Mouse (Mus musculus) kidney, embryonic 15.5 days (tissue): ENCODE measurements around the gene Gad2. TPM values are rescaled to one million over a fixed set of nuclear protein-coding genes. Genes with fewer than 3 reads are reported as not detected.

Source experiments
- ATAC-seq: fragments of 200-750 bp; cut with Nextera tagmentation; replicated peaks from 2 replicates; pipeline ENCODE4 v1.8.0; 2017; ENCODE audit warnings: moderate TSS enrichment; ENCODE audit not compliant: low FRiP score
- H3K27ac ChIP-seq: fragments of 300-500 bp; sonication (generic); 2 replicates; pipeline ENCODE4 v1.5.1; 2015; ENCODE audit warnings: mild to moderate bottlenecking, inconsistent platforms
- H3K27me3 ChIP-seq: fragments of 300-500 bp; sonication (generic); 2 replicates; pipeline ENCODE4 v1.6.1; 2015; ENCODE audit warnings: inconsistent platforms
- H3K36me3 ChIP-seq: fragments of 300-500 bp; sonication (generic); 2 replicates; pipeline ENCODE4 v1.6.1; 2015; ENCODE audit warnings: inconsistent platforms
- H3K4me1 ChIP-seq: fragments of 300-500 bp; sonication (generic); 2 replicates; pipeline ENCODE4 v1.6.1; 2015; ENCODE audit warnings: inconsistent platforms
- H3K4me2 ChIP-seq: fragments of 300-500 bp; sonication (generic); 2 replicates; pipeline ENCODE4 v1.6.1; 2015; ENCODE audit warnings: moderate library complexity, mild to moderate bottlenecking, inconsistent platforms
- H3K4me3 ChIP-seq: fragments of 300-500 bp; sonication (generic); replicated peaks from 2 replicates; pipeline ENCODE4 v1.5.1; 2015; ENCODE audit warnings: mild to moderate bottlenecking, inconsistent platforms
- H3K9ac ChIP-seq: fragments of 300-500 bp; sonication (generic); 2 replicates; pipeline ENCODE4 v1.6.1; 2015; ENCODE audit warnings: mild to moderate bottlenecking, inconsistent platforms
- H3K9me3 ChIP-seq: fragments of 300-500 bp; sonication (generic); replicated peaks from 2 replicates; pipeline ENCODE4 v1.6.1; 2016; ENCODE audit warnings: inconsistent platforms
- whole genome bisulfite sequencing: fragments of 180-500 bp; shearing (Covaris S2); methylation state at CpG from one replicate; pipeline ENCODE4 v1.1.7; 2015; ENCODE audit warnings: mixed read lengths; 5-methylcytosine and 5-hydroxymethylcytosine counted together
- polyA plus RNA-seq: library from polyadenylated mRNA; unstranded; fragments of >200 nt; fragmentation: Nextera tagmentation; extraction: Ambion mirVana; gene quantifications from 2 replicates; pipeline ENCODE4 v1.2.1, GENCODE M21; 2015

The Gad2 gene
- polyA plus RNA-seq, 1 experiment from 2014 or later, result 0.08 TPM

DNA sequence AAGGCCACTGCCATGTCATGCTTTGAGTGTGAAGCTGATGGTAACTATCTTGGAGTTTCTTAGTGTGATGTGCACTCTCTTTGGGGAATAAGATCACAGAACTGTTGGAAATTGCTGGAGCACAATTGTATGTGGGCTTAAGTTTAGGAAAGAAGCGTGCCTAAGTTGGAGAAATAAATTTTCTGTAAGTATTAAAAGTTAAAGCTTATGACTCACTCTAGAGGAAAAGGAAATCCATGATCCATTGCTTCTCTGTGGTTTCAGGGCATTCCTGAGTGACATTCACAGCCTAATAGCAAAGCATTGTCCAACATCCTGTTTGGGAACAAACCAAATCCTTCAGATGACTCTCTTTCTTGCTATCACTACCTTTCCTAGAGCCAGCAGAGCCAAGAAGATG lies 49.3 kb downstream of the Gad2 start:
- Histone ChIP-seq H3K36me3 (no peaks in the 10 kb centered on the region), H3K27ac (no peak overlapping the region), H3K4me3 (no peak overlapping the region), H3K9ac (no peak overlapping the region), H3K4me2 (no peak overlapping the region), H3K27me3 (no peaks in the 10 kb centered on the region), H3K9me3 (no peaks in the 10 kb centered on the region), H3K4me1 (no peaks in the 10 kb centered on the region)
- ATAC-seq, result no peak
- 47% methylated on average over 1 of the region's 1 CpGs for WGBS

DNA sequence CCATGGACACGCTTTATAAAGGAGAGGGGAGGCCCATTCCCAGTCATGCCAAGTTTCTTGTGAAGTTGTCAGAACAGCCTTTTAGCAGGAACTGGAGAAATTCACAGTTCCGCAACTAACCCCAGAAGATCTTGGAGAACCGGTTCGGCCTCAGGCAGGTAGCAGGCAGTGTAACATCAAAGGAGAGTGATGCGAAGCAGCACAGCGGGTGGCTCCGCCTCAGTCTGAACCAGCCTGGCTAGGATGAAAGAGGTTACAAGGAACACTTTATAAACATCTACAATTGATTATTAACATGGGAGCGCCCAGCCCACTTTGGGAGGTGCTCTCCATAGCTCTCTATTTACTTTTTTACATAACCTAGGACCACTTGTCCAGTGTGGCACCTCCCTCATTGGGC lies 55.1 kb downstream of the Gad2 start:
- H3K9ac ChIP-seq, result no peak overlapping the region
- no peak overlapping the region for H3K4me2 ChIP-seq
- no peaks in the 10 kb centered on the region for H3K9me3 ChIP-seq
- no peaks in the 10 kb centered on the region for H3K36me3 ChIP-seq
- H3K27ac ChIP-seq, result no peak overlapping the region
- peak; percentile 83 for ATAC-seq
- WGBS, result 31% methylated on average over 8 of the region's 8 CpGs
- H3K4me1 ChIP-seq, result no peaks in the 10 kb centered on the region
- H3K27me3 ChIP-seq, result no peaks in the 10 kb centered on the region
- H3K4me3 ChIP-seq, result no peak overlapping the region

DNA sequence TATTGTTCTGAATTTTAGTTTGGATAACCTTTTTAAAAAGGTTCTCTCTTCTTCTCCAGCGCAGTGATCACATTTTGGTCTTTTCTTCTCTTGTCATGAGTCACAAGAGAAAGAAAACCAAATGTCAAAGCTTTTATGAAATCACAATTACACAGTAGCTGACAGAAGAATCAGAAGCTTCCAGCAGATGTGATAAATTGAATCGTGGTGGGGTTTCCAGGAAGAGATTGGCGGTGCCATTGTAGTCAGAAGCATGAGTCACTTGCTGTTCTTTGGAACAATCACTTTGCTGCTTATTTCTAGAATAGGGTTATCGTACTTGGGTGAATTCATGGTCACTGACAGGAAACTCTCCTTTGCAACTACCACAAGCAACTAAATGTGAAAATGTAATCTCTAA lies 57.9 kb downstream of the Gad2 start:
- Histone ChIP-seq H3K27ac (no peak overlapping the region), H3K4me1 (no peaks in the 10 kb centered on the region), H3K4me3 (no peak overlapping the region), H3K4me2 (no peak overlapping the region), H3K36me3 (no peaks in the 10 kb centered on the region), H3K9me3 (no peaks in the 10 kb centered on the region), H3K27me3 (no peaks in the 10 kb centered on the region), H3K9ac (no peak overlapping the region)
- no peak for ATAC-seq
- 85% methylated on average over 4 of the region's 4 CpGs for WGBS

GRCm38 (mm10) chr2:22689969-22690368 lies 68.0 kb downstream of the Gad2 start:
- H3K4me3 ChIP-seq, result no peak overlapping the region
- no peaks in the 10 kb centered on the region for H3K36me3 ChIP-seq
- no peak overlapping the region for H3K27ac ChIP-seq
- no peaks in the 10 kb centered on the region for H3K27me3 ChIP-seq
- H3K9ac ChIP-seq, result no peak overlapping the region
- H3K4me1 ChIP-seq, result no peaks in the 10 kb centered on the region
- no peak overlapping the region for H3K4me2 ChIP-seq
- no peak for ATAC-seq
- H3K9me3 ChIP-seq, result no peaks in the 10 kb centered on the region
- WGBS, result 82% methylated on average over 7 of the region's 7 CpGs

DNA sequence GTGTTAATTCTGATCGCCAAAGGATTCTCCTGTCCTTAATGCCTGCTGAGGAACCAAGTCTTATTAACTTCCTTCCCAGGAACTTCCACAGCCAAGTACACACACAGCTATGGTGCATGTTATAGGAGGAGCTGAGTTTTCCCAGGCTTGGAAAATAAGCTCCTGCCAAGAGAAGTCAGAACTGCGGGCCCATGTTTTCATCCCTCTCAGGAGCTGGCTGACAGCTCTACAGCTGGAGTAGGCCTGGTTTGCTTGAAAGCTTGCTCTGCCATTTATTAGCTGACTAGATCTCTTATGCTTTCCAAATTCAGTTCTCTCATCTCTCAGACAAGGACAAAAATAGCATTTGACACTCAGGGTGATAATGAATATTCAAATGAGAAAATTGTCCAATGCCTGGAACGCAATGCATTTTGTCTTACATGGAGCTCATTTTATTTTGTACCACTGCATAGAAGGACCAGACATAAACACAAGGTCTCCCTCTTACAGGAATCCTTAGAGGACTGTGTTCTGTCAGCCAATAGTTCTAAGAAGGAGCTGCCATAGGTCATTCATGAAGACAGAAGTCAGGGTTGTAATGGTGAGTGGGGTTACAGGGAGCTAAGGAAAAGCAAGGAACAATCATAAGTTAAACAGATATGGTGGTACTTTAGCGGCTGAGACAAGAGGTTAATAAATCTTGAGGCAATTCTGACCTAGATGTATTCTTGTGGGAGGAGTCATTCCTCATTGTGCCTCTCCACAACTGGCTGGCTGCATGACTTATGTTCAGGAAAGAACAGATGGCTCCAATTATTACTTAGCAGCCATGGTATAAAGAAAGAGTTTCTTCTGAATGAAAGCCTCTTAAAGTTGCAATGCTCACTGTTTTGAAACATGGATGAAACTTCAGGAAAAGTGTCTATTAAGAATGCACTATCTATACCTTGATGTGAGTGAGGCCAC lies 83.0 kb downstream of the Gad2 start:
- WGBS, result 47% methylated on average over 4 of the region's 4 CpGs
- no peaks in the 10 kb centered on the region for H3K36me3 ChIP-seq
- no peaks in the 10 kb centered on the region for H3K9me3 ChIP-seq
- H3K27ac ChIP-seq, result 0 out of 2 replicates have a peak overlapping the region, but pooled peaks have one; percentile 1
- no peak overlapping the region for H3K9ac ChIP-seq
- H3K4me1 ChIP-seq, result 0 out of 2 replicates have a peak, but pooled peaks cover 2% of the 10 kb centered on the region
- no peak overlapping the region for H3K4me2 ChIP-seq
- no peak overlapping the region for H3K4me3 ChIP-seq
- no peaks in the 10 kb centered on the region for H3K27me3 ChIP-seq
- no peak for ATAC-seq

GRCm38 (mm10) chr2:22706233-22706632 lies 84.2 kb downstream of the Gad2 start:
- H3K36me3 ChIP-seq, result no peaks in the 10 kb centered on the region

DNA sequence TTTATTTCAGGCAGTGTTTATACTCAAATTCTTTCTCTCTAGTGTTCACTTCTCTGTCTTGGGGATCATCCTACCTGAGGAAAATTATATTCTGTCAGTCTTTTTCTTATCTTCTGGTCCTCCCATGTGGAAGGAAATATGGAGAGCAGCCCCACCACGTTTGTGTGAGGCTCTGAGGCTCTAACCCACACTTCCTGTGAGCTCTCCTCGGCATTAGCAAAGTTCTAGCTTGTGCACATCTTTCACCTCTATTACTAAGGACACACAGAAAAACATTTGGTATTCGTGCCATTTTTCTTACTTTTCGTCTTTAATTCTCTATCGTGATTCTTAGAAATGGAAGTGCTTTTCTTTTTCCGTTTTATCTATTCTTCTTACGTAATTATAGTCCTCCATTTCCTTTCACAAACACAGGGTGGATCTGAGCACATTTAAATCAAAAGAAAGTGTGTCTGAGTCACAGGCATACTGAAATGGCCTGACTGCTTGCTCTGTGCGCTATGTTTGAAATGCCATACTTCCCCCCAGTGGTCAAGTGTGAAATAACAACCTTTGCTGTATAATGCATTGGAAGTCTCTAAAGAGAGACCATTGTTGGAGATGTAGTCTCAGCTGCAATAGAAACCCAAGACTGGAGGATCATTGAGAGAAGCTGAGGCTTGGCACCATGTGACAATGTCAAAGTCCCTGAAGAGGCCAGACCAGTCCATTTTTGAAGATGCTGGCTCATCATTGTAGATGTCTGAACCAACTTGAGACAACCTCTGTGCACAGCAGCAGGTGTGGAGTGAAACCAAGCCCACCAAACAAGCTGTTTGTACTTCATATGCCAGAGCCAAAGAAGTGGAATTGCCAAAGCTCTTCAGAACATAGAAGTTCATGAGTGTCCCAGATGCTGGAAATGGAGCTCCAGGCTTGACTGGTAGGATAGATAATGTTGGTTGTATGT lies 99.8 kb downstream of the Gad2 start:
- ATAC-seq, result peak; percentile 89
- 17% methylated on average over 8 of the region's 8 CpGs for WGBS
- H3K4me3 ChIP-seq, result no peak overlapping the region

More at GRCm38 (mm10) chr2:22706233-22706632, 84.2 kb downstream of the Gad2 start:
- Histone ChIP-seq H3K9ac (no peak overlapping the region), H3K27me3 (no peaks in the 10 kb centered on the region), H3K4me3 (no peak overlapping the region), H3K4me1 (0 out of 2 replicates have a peak, but pooled peaks cover 2% of the 10 kb centered on the region), H3K4me2 (no peak overlapping the region), H3K27ac (no peak overlapping the region), H3K9me3 (no peaks in the 10 kb centered on the region)
- WGBS, result 54% methylated on average over 3 of the region's 3 CpGs
- ATAC-seq, result no peak

GRCm38 (mm10) chr2:22723927-22724534 lies 102.0 kb downstream of the Gad2 start:
- Histone ChIP-seq H3K4me3 (no peak overlapping the region), H3K9ac (no peak overlapping the region), H3K27ac (no peak overlapping the region), H3K27me3 (no peaks in the 10 kb centered on the region), H3K36me3 (no peaks in the 10 kb centered on the region), H3K4me2 (no peak overlapping the region), H3K4me1 (0 out of 2 replicates have a peak, but pooled peaks cover 3% of the 10 kb centered on the region), H3K9me3 (no peaks in the 10 kb centered on the region)
- WGBS, result 77% methylated on average over 3 of the region's 3 CpGs
- ATAC-seq, result no peak

More for the DNA sequence above, 99.8 kb downstream of the Gad2 start:
- Histone ChIP-seq H3K36me3 (no peaks in the 10 kb centered on the region), H3K9ac (no peak overlapping the region), H3K4me2 (peak overlapping the region; percentile 9; the same call in 1 of the 2 replicates), H3K9me3 (no peaks in the 10 kb centered on the region), H3K27ac (no peak overlapping the region), H3K4me1 (0 out of 2 replicates have a peak, but pooled peaks cover 3% of the 10 kb centered on the region), H3K27me3 (no peaks in the 10 kb centered on the region)

DNA sequence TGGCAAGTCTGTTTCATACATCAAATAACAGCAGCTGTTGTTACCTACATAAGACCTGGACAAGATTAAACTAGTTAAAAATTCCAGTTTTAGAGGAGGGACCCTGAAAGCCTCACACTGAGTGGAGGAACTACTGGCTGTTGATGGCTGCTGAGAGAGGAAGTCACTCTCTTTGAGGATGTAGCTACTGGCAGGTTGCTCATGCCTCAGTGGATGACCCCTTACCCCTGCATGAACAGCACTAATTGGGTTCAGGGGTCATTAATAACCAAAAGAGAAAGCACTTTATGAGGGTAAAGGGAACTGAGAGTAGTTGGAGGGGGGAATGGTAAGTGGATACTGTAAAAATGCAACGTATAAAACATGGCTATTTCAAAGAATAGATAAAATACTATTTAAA lies 105.1 kb downstream of the Gad2 start:
- no peak overlapping the region for H3K4me3 ChIP-seq
- no peak for ATAC-seq
- no peaks in the 10 kb centered on the region for H3K9me3 ChIP-seq
- H3K4me1 ChIP-seq, result no peaks in the 10 kb centered on the region
- WGBS, result 71% methylated on average over 1 of the region's 1 CpGs
- H3K9ac ChIP-seq, result no peak overlapping the region
- no peak overlapping the region for H3K27ac ChIP-seq
- H3K4me2 ChIP-seq, result no peak overlapping the region
- H3K36me3 ChIP-seq, result no peaks in the 10 kb centered on the region
- no peaks in the 10 kb centered on the region for H3K27me3 ChIP-seq

- Histone ChIP-seq H3K27ac (no peak overlapping the region), H3K9me3 (no peaks in the 10 kb centered on the region), H3K4me1 (no peaks in the 10 kb centered on the region), H3K9ac (no peak overlapping the region), H3K4me3 (no peak overlapping the region), H3K36me3 (no peaks in the 10 kb centered on the region), H3K27me3 (no peaks in the 10 kb centered on the region), H3K4me2 (no peak overlapping the region)
- 79% methylated on average over 2 of the region's 2 CpGs for WGBS
- ATAC-seq, result no peak
Measured at GRCm38 (mm10) chr2:22736134-22736533, 114.1 kb downstream of the Gad2 start.

GRCm38 (mm10) chr2:22739369-22739768 lies 117.4 kb downstream of the Gad2 start:
- ATAC-seq, result no peak
- Histone ChIP-seq H3K4me2 (no peak overlapping the region), H3K36me3 (no peaks in the 10 kb centered on the region), H3K9ac (no peak overlapping the region), H3K27me3 (no peaks in the 10 kb centered on the region), H3K9me3 (no peaks in the 10 kb centered on the region), H3K4me3 (no peak overlapping the region), H3K4me1 (peaks cover 3% of the 10 kb centered on the region; the same call in 1 of the 2 replicates), H3K27ac (no peak overlapping the region)
- WGBS, result 38% methylated on average over 1 of the region's 1 CpGs
